Mouse (Mus musculus) CD4-positive naive resting alpha-beta T cell, adult 76 days (primary cell): Measurements from ENCODE around the gene Arf3. TPM values are rescaled to one million over a fixed set of nuclear protein-coding genes. Genes with fewer than 3 reads are reported as not detected.

ENCODE experiments used
- total RNA-seq: library from RNA; stranded (reverse); gene quantifications from one replicate; pipeline ENCODE4 v1.2.4, GENCODE M21; 2023

The Arf3 gene
- total RNA-seq, result 85.5 TPM

GRCm38 (mm10) chr15:98762670-98763529, at the start of gene Arf3:
Gene Arf3, minus strand, starts transcription at chr15:98763214.

GRCm38 (mm10) chr15:98809390-98809789, 46.4 kb upstream of the Arf3 start, which contains the start of gene Ddn:
Gene Ddn, minus strand, starts transcription at chr15:98809490.

GRCm38 (mm10) chr15:98789661-98790535, 26.9 kb upstream of the Arf3 start, which contains the start of gene Wnt1:
Gene Wnt1, plus strand, starts transcription at chr15:98789857.

GRCm38 (mm10) chr15:98777762-98778161, 14.7 kb upstream of the Arf3 start, which contains the start of gene Wnt10b:
Gene Wnt10b, minus strand, starts transcription at chr15:98778150.

GRCm38 (mm10) chr15:98727443-98728321, 35.3 kb downstream of the Arf3 start, which contains the start of gene Fkbp11:
Gene Fkbp11, minus strand, starts transcription at chr15:98728198.

GRCm38 (mm10) chr15:98707766-98708372, 55.1 kb downstream of the Arf3 start, which contains the start of gene Ccdc65:
Gene Ccdc65, plus strand, starts transcription at chr15:98708207.

Other genes starting within 250 kb of the Arf3 start
- gene Kansl2, start 228.9 kb downstream of the Arf3 start, total RNA-seq, result 49.4 TPM
- 167 TPM for gene Ccnt1, start 192.3 kb downstream of the Arf3 start, total RNA-seq
- not detected for gene 4930415O20Rik, start 192.2 kb downstream of the Arf3 start, total RNA-seq
- gene Adcy6, start 153.1 kb downstream of the Arf3 start, total RNA-seq, result 37.8 TPM
- 1.5 TPM for gene Cacnb3, start 132.4 kb downstream of the Arf3 start, total RNA-seq
- 148 TPM for gene Ddx23, start 100.3 kb downstream of the Arf3 start, total RNA-seq
- gene Rnd1, start 85.8 kb downstream of the Arf3 start, total RNA-seq, result 1.2 TPM
- gene Ccdc65, start 55.0 kb downstream of the Arf3 start, total RNA-seq, result not detected
- 4.2 TPM for gene Fkbp11, start 35.0 kb downstream of the Arf3 start, total RNA-seq
- gene Wnt10b, start 14.9 kb upstream of the Arf3 start, total RNA-seq, result 0.56 TPM
- gene Wnt1, start 26.6 kb upstream of the Arf3 start, total RNA-seq, result not detected
- gene Ddn, start 46.3 kb upstream of the Arf3 start, total RNA-seq, result 0.23 TPM
- 122 TPM for gene Prkag1, start 68.3 kb upstream of the Arf3 start, total RNA-seq
- 276 TPM for gene Kmt2d, start 108.0 kb upstream of the Arf3 start, total RNA-seq
- 24.9 TPM for gene Rhebl1, start 131.3 kb upstream of the Arf3 start, total RNA-seq
- not detected for gene Dhh, start 135.3 kb upstream of the Arf3 start, total RNA-seq
- gene Lmbr1l, start 155.0 kb upstream of the Arf3 start, total RNA-seq, result 388 TPM
- 217 TPM for gene Tuba1b, start 171.4 kb upstream of the Arf3 start, total RNA-seq
- not detected for gene Gm49450, start 190.3 kb upstream of the Arf3 start, total RNA-seq
- gene Tuba1a, start 190.5 kb upstream of the Arf3 start, total RNA-seq, result 261 TPM